Comparison of ENCODE assay signal across 13 mouse cellular contexts in genomic region chr12:112121188-112121587, GRCm38 (mm10). TPM values are rescaled to one million over a fixed set of nuclear protein-coding genes. Genes with fewer than 3 reads are reported as not detected.
"Had no signal": no experiment of that assay in that cellular context is flagged by ENCODE, and none has a peak within 500 bp of the region (broad histone marks: within the 10 kb centered on the region; RNA-seq: fewer than 3 reads in every experiment).

No protein-coding gene starts in this region.

- H3K9ac ChIP-seq: limb, embryonic 13.5 days; liver, embryonic 15.5 days; neural tube, embryonic 12.5 days had no signal

- H3K4me2 ChIP-seq: limb, embryonic 13.5 days; liver, embryonic 15.5 days; neural tube, embryonic 12.5 days had no signal

- H3K36me3 ChIP-seq: limb, embryonic 13.5 days; liver, embryonic 15.5 days; neural tube, embryonic 12.5 days had no signal

- H3K4me3 ChIP-seq: limb, embryonic 13.5 days; liver, embryonic 15.5 days; neural tube, embryonic 12.5 days had no signal

- H3K27ac ChIP-seq: limb, embryonic 13.5 days; liver, embryonic 15.5 days; neural tube, embryonic 12.5 days had no signal

- DNase-seq: left cerebral cortex, postnatal 4 days; lung, adult 2 months; lung, postnatal 36 days; midbrain, embryonic 14.5 days; right cerebral cortex, postnatal 25 days; thymus, postnatal 4 days had no signal

- H3K4me1 ChIP-seq: liver, embryonic 15.5 days; neural tube, embryonic 12.5 days had no signal

- H3K9me3 ChIP-seq: limb, embryonic 13.5 days; liver, embryonic 15.5 days; neural tube, embryonic 12.5 days had no signal

- H3K27me3 ChIP-seq: limb, embryonic 13.5 days; liver, embryonic 15.5 days had no signal

- ATAC-seq: lung, postnatal 0 days had no signal

RNA-seq across cellular contexts. Expression of gene Aspg, which starts 14.7 kb away (rescaled TPM):
- total RNA-seq: megakaryocyte progenitor cell, adult 5-6 weeks; monocyte, adult 5-6 weeks; neutrophil, adult 5-6 weeks had no signal
- polyA plus RNA-seq: midbrain, embryonic 14.5 days had no signal

RNA-seq across cellular contexts. Expression of gene Kif26a, which starts 24.8 kb away (rescaled TPM):
- total RNA-seq: megakaryocyte progenitor cell, adult 5-6 weeks; monocyte, adult 5-6 weeks; neutrophil, adult 5-6 weeks had no signal
